Comparison of ENCODE assay signal across 18 mouse cellular contexts in the genomic region with DNA sequence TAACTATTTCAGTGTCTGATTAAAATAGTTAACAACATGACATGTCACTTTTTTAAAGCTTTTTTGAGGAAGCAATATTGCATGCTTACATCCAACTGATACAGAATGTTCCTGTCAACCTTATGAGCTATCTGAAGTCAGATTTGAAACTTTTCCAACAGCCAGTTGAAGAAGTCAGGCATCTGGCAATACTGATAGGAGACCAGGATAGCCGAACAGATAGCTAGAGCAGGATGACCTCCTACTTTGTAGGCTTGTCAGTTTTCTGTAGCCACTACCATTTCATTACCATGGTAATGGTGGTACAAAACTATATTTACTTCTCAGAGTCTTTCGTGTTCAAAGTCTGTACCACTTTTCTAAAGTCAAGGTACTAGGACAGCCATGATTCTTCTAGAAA. TPM values are rescaled to one million over a fixed set of nuclear protein-coding genes. Genes with fewer than 3 reads are reported as not detected.
"Had no signal": no experiment of that assay in that cellular context is flagged by ENCODE, and none has a peak within 500 bp of the region (broad histone marks: within the 10 kb centered on the region; RNA-seq: fewer than 3 reads in every experiment).

No protein-coding gene starts in this region.

- DNase-seq: kidney, adult 2 months; kidney, postnatal 14 days; layer of hippocampus, adult 9-11 months; left cerebral cortex, postnatal 4 days; lung, adult 18-20 months; lung, postnatal 36 days; right cerebral cortex, postnatal 14 days; thymus, postnatal 4 days had no signal

- H3K9ac ChIP-seq: kidney, embryonic 15.5 days; limb, embryonic 13.5 days; midbrain, embryonic 12.5 days; neural tube, embryonic 13.5 days had no signal

- H3K4me1 ChIP-seq: kidney, embryonic 15.5 days; limb, embryonic 13.5 days; midbrain, embryonic 12.5 days; neural tube, embryonic 13.5 days had no signal

- H3K4me2 ChIP-seq: kidney, embryonic 15.5 days; limb, embryonic 13.5 days; midbrain, embryonic 12.5 days; neural tube, embryonic 13.5 days had no signal

- H3K9me3 ChIP-seq: kidney, embryonic 15.5 days; limb, embryonic 13.5 days; megakaryocyte, embryonic 14.5 days; midbrain, embryonic 12.5 days; neural tube, embryonic 13.5 days had no signal

- H3K4me3 ChIP-seq: kidney, embryonic 15.5 days; limb, embryonic 13.5 days; megakaryocyte, embryonic 14.5 days; midbrain, embryonic 12.5 days; neural tube, embryonic 13.5 days had no signal

- H3K27me3 ChIP-seq: kidney, embryonic 15.5 days; limb, embryonic 13.5 days; megakaryocyte, embryonic 14.5 days; midbrain, embryonic 12.5 days; neural tube, embryonic 13.5 days had no signal

- ATAC-seq: intestine, embryonic 16.5 days; midbrain, embryonic 16.5 days had no signal

- H3K27ac ChIP-seq: kidney, embryonic 15.5 days; limb, embryonic 13.5 days; midbrain, embryonic 12.5 days; neural tube, embryonic 13.5 days; stomach, postnatal 0 days had no signal

- H3K36me3 ChIP-seq: kidney, embryonic 15.5 days; limb, embryonic 13.5 days; midbrain, embryonic 12.5 days; neural tube, embryonic 13.5 days had no signal

RNA-seq across cellular contexts. Expression of a gene that starts 4.5 kb away (rescaled TPM):
- total RNA-seq: left cerebral cortex, postnatal 4 days had no signal
- polyA plus RNA-seq: intestine, embryonic 16.5 days; kidney, adult 2 months; kidney, embryonic 15.5 days; limb, embryonic 13.5 days; lung, embryonic 16.5 days; midbrain, embryonic 12.5 days; midbrain, embryonic 16.5 days; neural tube, embryonic 13.5 days; stomach, postnatal 0 days had no signal

RNA-seq across cellular contexts. Expression of a gene that starts 13.5 kb away (rescaled TPM):
- total RNA-seq: left cerebral cortex, postnatal 4 days had no signal
- polyA plus RNA-seq: intestine, embryonic 16.5 days; kidney, adult 2 months; kidney, embryonic 15.5 days; limb, embryonic 13.5 days; lung, embryonic 16.5 days; midbrain, embryonic 12.5 days; midbrain, embryonic 16.5 days; neural tube, embryonic 13.5 days; spleen, adult 2 months; stomach, postnatal 0 days had no signal

RNA-seq across cellular contexts. Expression of a gene that starts 37.6 kb away (rescaled TPM):
- total RNA-seq: left cerebral cortex, postnatal 4 days had no signal
- polyA plus RNA-seq: intestine, embryonic 16.5 days; kidney, adult 2 months; kidney, embryonic 15.5 days; limb, embryonic 13.5 days; lung, embryonic 16.5 days; midbrain, embryonic 12.5 days; midbrain, embryonic 16.5 days; neural tube, embryonic 13.5 days; spleen, adult 2 months; stomach, postnatal 0 days had no signal
